Mouse (Mus musculus) brain, adult 2 months (tissue): Measurements from ENCODE around the gene Rergl.

Experiments used
- DNase-seq: peaks from one replicate; pipeline ENCODE4 v3.0.0; 2011; ENCODE audit warnings: low read depth, low spot score

Gene Rergl

GRCm38 (mm10) chr6:139501876-139502275 is at the start of gene Rergl:
Rergl (minus strand) TSS chr6:139501976.
- no peak for DNase-seq

GRCm38 (mm10) chr6:139538469-139538868 is 36.7 kb upstream of the Rergl start:
- peak; percentile 36 for DNase-seq

GRCm38 (mm10) chr6:139525406-139525805 is 23.6 kb upstream of the Rergl start:
- DNase-seq = no peak

- no peak for DNase-seq
Observed at GRCm38 (mm10) chr6:139524288-139524687, 22.5 kb upstream of the Rergl start.

- peak; percentile 49 for DNase-seq
Observed at GRCm38 (mm10) chr6:139514938-139515510, 13.2 kb upstream of the Rergl start.

- peak; percentile 17 for DNase-seq
Observed at GRCm38 (mm10) chr6:139479730-139480129, 22.0 kb downstream of the Rergl start.

GRCm38 (mm10) chr6:139464980-139465379 is 36.8 kb downstream of the Rergl start:
- no peak for DNase-seq

GRCm38 (mm10) chr6:139464292-139464691 is 37.5 kb downstream of the Rergl start:
- DNase-seq = no peak

- peak; percentile 44 for DNase-seq
Observed at GRCm38 (mm10) chr6:139461094-139461493, 40.7 kb downstream of the Rergl start.

GRCm38 (mm10) chr6:139460470-139460869 is 41.3 kb downstream of the Rergl start:
- DNase-seq = peak; percentile 1

GRCm38 (mm10) chr6:139443999-139444398 is 57.8 kb downstream of the Rergl start:
- DNase-seq = no peak
